Mouse (Mus musculus) left cerebral cortex, adult 2 months (tissue): Measurements from ENCODE around the gene Tmem208. TPM values are rescaled to one million over a fixed set of nuclear protein-coding genes. Genes with fewer than 3 reads are reported as not detected.

Experiments used
- DNase-seq, 2 experiments: peaks; one replicate each; pipeline ENCODE4 v3.0.0; 2021 to 2022; ENCODE audit warnings: low spot score in 2 of 2, mixed read lengths in 1 of 2; ENCODE audit errors: extremely low spot score in 1 of 2
- H3K27ac ChIP-seq: fragments of 200-600 bp; 2 replicates; pipeline ENCODE4 v1.8.1; 2022
- H3K4me3 ChIP-seq: fragments of 200-600 bp; 2 replicates; pipeline ENCODE4 v1.8.1; 2022
- CTCF ChIP-seq: fragments of 200-600 bp; IDR thresholded peaks from 2 replicates; pipeline ENCODE4 v1.8.1; 2022; ENCODE audit warnings: antibody characterized with exemption, mild to moderate bottlenecking, moderate library complexity
- intact Hi-C: fragments of 180-260 bp; cut with DNase I; formaldehyde crosslinking; loops from one replicate; pipeline ENCODE4 v1.15.1; 2025
- total RNA-seq, 2 experiments: library from RNA; stranded (reverse); gene quantifications; 2 replicates each; pipeline ENCODE4 v1.2.3; 2021

Tmem208 gene
- total RNA-seq, 2 experiments from 2014 or later, result 35.4 to 40.1 TPM

GRCm38 (mm10) chr8:105348450-105349095, 22.4 kb downstream of the Tmem208 start, which contains the start of gene Slc9a5:
Gene Slc9a5, plus strand, starts transcription at chr8:105348843.
- intact Hi-C loops, result no loop called here
- TF ChIP-seq CTCF, result peak; percentile 11; the same call in 1 of the 2 replicates
- Histone ChIP-seq H3K4me3 (peak within 1 kb of the TSS; percentile 72), H3K27ac (peak within 1 kb of the TSS; percentile 81)
- DNase-seq, result peak; percentile 52 to 61

GRCm38 (mm10) chr8:105349096-105349771, 23.1 kb downstream of the Tmem208 start:
- DNase-seq, result peak; percentile 50 to 58
- TF ChIP-seq CTCF, result no peak
- intact Hi-C loops, result no loop called here
- Histone ChIP-seq H3K27ac (peak overlapping the region; percentile 81), H3K4me3 (peak overlapping the region; percentile 72)

GRCm38 (mm10) chr8:105350186-105350585, 24.0 kb downstream of the Tmem208 start:
- intact Hi-C loops, result no loop called here
- no peak for TF ChIP-seq CTCF
- H3K4me3 ChIP-seq, result peak overlapping the region; percentile 72
- no peak for DNase-seq
- H3K27ac ChIP-seq, result no peak overlapping the region; the same call in 1 of the 2 replicates

- no peak overlapping the region for H3K4me3 ChIP-seq
- intact Hi-C loops, result no loop called here
These were observed 27.5 kb downstream of the Tmem208 start for GRCm38 (mm10) chr8:105353583-105354135.

GRCm38 (mm10) chr8:105354549-105354948, 28.4 kb downstream of the Tmem208 start:
- no peak overlapping the region for H3K4me3 ChIP-seq
- no peak overlapping the region for H3K27ac ChIP-seq
- intact Hi-C loops, result no loop called here
- no peak for TF ChIP-seq CTCF
- DNase-seq, result no peak

More at GRCm38 (mm10) chr8:105353583-105354135, 27.5 kb downstream of the Tmem208 start:
- no peak for TF ChIP-seq CTCF
- no peak for DNase-seq
- no peak overlapping the region for H3K27ac ChIP-seq

- no peak for TF ChIP-seq CTCF
- H3K4me3 ChIP-seq, result no peak overlapping the region
- DNase-seq, result no peak
- H3K27ac ChIP-seq, result no peak overlapping the region
- intact Hi-C loops, result no loop called here
These were observed 29.2 kb downstream of the Tmem208 start for GRCm38 (mm10) chr8:105355179-105356024.

- intact Hi-C loops, result no loop called here
- TF ChIP-seq CTCF, result no peak
These were observed 30.5 kb downstream of the Tmem208 start for GRCm38 (mm10) chr8:105356681-105357080.

GRCm38 (mm10) chr8:105359208-105359607, 33.1 kb downstream of the Tmem208 start:
- Histone ChIP-seq H3K27ac (no peak overlapping the region), H3K4me3 (no peak overlapping the region)
- intact Hi-C loops, result loop anchor here (2.0 kb wide), 1 partner anchor 38 kb away; no protein-coding TSS in a partner anchor
- TF ChIP-seq CTCF, result no peak
- no peak for DNase-seq

More at GRCm38 (mm10) chr8:105356681-105357080, 30.5 kb downstream of the Tmem208 start:
- no peak for DNase-seq
- no peak overlapping the region for H3K4me3 ChIP-seq
- H3K27ac ChIP-seq, result no peak overlapping the region

- TF ChIP-seq CTCF, result peak; percentile 37
- no peak for DNase-seq
- Histone ChIP-seq H3K4me3 (no peak overlapping the region), H3K27ac (no peak overlapping the region)
- intact Hi-C loops, result loop anchor here (2.0 kb wide), 1 partner anchor 37 kb away; no protein-coding TSS in a partner anchor
These were observed 33.5 kb downstream of the Tmem208 start for GRCm38 (mm10) chr8:105359646-105360045.

GRCm38 (mm10) chr8:105361751-105362702, 35.9 kb downstream of the Tmem208 start:
- TF ChIP-seq CTCF, result no peak
- no peak for DNase-seq
- Histone ChIP-seq H3K4me3 (no peak overlapping the region), H3K27ac (no peak overlapping the region)
- intact Hi-C loops, result no loop called here

- intact Hi-C loops, result no loop called here
- Histone ChIP-seq H3K4me3 (no peak overlapping the region), H3K27ac (no peak overlapping the region)
- TF ChIP-seq CTCF, result peak; percentile 47
- no peak for DNase-seq
These were observed 41.0 kb downstream of the Tmem208 start for GRCm38 (mm10) chr8:105367107-105367506.
